Mouse (Mus musculus): ENCODE measurements around the gene Dbf4.

GRCm38 (mm10) chr5:8439095-8439494 lies 16.6 kb upstream of the Dbf4 start:
- TF ChIP-seq CTCF (IDR thresholded peaks at IDR 0.05; ENCODE audit: control insufficient read depth, insufficient read depth, insufficient replicate concordance, low read depth, low read length) (no peak), POLR2A (IDR thresholded peaks at IDR 0.05; ENCODE audit: control insufficient read depth, low read depth, low read length) (no peak)

Measured in testis, adult 2 months (tissue).